In genomic region chr6:70813921-70814628, GRCm38 (mm10) we compare ENCODE assay signal across 9 mouse cellular contexts. TPM values are rescaled to one million over a fixed set of nuclear protein-coding genes. Genes with fewer than 3 reads are reported as not detected.
DNase-seq lines count a peak whose midpoint lies in the region; ATAC-seq lines count a peak whose summit lies in the region.
"Had no signal": no experiment of that assay in that cellular context is flagged by ENCODE, and none has a peak within 500 bp of the region (broad histone marks: within the 10 kb centered on the region; RNA-seq: fewer than 3 reads in every experiment).

No protein-coding gene starts in this region.

- no peak overlapping the region for H3K4me2 ChIP-seq in liver, embryonic 13.5 days
- no peak overlapping the region for H3K4me2 ChIP-seq in stomach, embryonic 16.5 days (ENCODE audit: low read depth, low read length)

- ATAC-seq in liver, embryonic 13.5 days (ENCODE audit: low read depth): peak; percentile 40
- ATAC-seq in stomach, embryonic 16.5 days (ENCODE audit: insufficient read depth, low FRiP score): peak; percentile 84
- ATAC-seq: forebrain, embryonic 14.5 days had no signal

- WGBS in liver, embryonic 13.5 days (ENCODE audit: insufficient replicate concordance): 56% methylated on average over 18 of the region's 18 CpGs
- WGBS in stomach, embryonic 16.5 days: 56% methylated on average over 18 of the region's 18 CpGs

- H3K27ac ChIP-seq in liver, embryonic 13.5 days: no peak overlapping the region
- H3K27ac ChIP-seq in stomach, embryonic 16.5 days (ENCODE audit: low read length): peak overlapping the region; percentile 21; the same call in 1 of the 2 replicates

- no peaks in the 10 kb centered on the region for H3K36me3 ChIP-seq in liver, embryonic 13.5 days
- no peaks in the 10 kb centered on the region for H3K36me3 ChIP-seq in stomach, embryonic 16.5 days (ENCODE audit: control insufficient read depth, insufficient read depth, low read length)

- H3K9me3 ChIP-seq in liver, embryonic 13.5 days (replicated peaks): no peaks in the 10 kb centered on the region
- H3K9me3 ChIP-seq in stomach, embryonic 16.5 days (replicated peaks; ENCODE audit: control insufficient read depth, low read length): no peaks in the 10 kb centered on the region

- H3K4me1 ChIP-seq in liver, embryonic 13.5 days (replicated peaks): peaks cover 14% of the 10 kb centered on the region
- H3K4me1 ChIP-seq in stomach, embryonic 16.5 days (ENCODE audit: control insufficient read depth, insufficient read depth, low read length): peaks cover 8% of the 10 kb centered on the region

- no peaks in the 10 kb centered on the region for H3K27me3 ChIP-seq in liver, embryonic 13.5 days
- H3K27me3 ChIP-seq in stomach, embryonic 16.5 days (ENCODE audit: control insufficient read depth, insufficient read depth, low read length): no peaks in the 10 kb centered on the region

- peak; percentile 32 for DNase-seq in adrenal gland, postnatal 10 days
- no peak for DNase-seq in adrenal gland, adult 8-10 months
- peak; percentile 52 to 60 for DNase-seq in adrenal gland, postnatal 36 days
- DNase-seq in liver, embryonic 13.5 days: no peak
- DNase-seq in cerebellum, postnatal 10 days: no peak
- DNase-seq in heart, postnatal 4 days: no peak
- no peak for DNase-seq in layer of hippocampus, postnatal 25 days (ENCODE audit: extremely low spot score in 1 of 2, low spot score in 1 of 2)

- no peak overlapping the region for H3K9ac ChIP-seq in liver, embryonic 13.5 days
- H3K9ac ChIP-seq in stomach, embryonic 16.5 days (ENCODE audit: low read length): no peak overlapping the region

- H3K4me3 ChIP-seq in liver, embryonic 13.5 days (replicated peaks): no peak overlapping the region
- no peak overlapping the region for H3K4me3 ChIP-seq in stomach, embryonic 16.5 days (replicated peaks; ENCODE audit: low read length)

RNA-seq across cellular contexts. Expression of gene Rpia, which starts 22.0 kb away (rescaled TPM):
- 10 to 100 TPM; 20.2 to 24.9 TPM for total RNA-seq in adrenal gland, postnatal 10 days (2021)
- total RNA-seq in adrenal gland, adult 8-10 months (2022): 10 to 100 TPM; 13.7 to 23.9 (median 20.8) TPM
- total RNA-seq in adrenal gland, postnatal 36 days (2021): 10 to 100 TPM; 18.5 to 25.0 TPM
- polyA plus RNA-seq in liver, embryonic 13.5 days (2015; fragmentation: Nextera tagmentation; extraction: Ambion mirVana): 3.7 and 4.5 TPM in 2 replicates
- polyA plus RNA-seq in stomach, embryonic 16.5 days (2015; fragmentation: Nextera tagmentation; extraction: Ambion mirVana): 2.8 and 3.5 TPM in 2 replicates
- 1 to 10 TPM; 8.1 to 8.8 TPM for total RNA-seq in heart, postnatal 4 days (2021)
- 10 to 100 TPM in 1 of 2 experiments, 1 to 10 TPM in 1; 9.9 to 11.6 TPM for total RNA-seq in layer of hippocampus, postnatal 25 days (2021)

RNA-seq across cellular contexts. Expression of gene Eif2ak3, which starts 30.2 kb away (rescaled TPM):
- 10 to 100 TPM; 17.2 to 21.7 TPM for total RNA-seq in adrenal gland, postnatal 10 days (2021)
- total RNA-seq in adrenal gland, adult 8-10 months (2022): 10 to 100 TPM; 22.6 to 31.6 (median 27.9) TPM
- total RNA-seq in adrenal gland, postnatal 36 days (2021): 10 to 100 TPM; 19.4 to 20.0 TPM
- 3.4 and 3.5 TPM in 2 replicates for polyA plus RNA-seq in liver, embryonic 13.5 days (2015; fragmentation: Nextera tagmentation; extraction: Ambion mirVana)
- polyA plus RNA-seq in stomach, embryonic 16.5 days (2015; fragmentation: Nextera tagmentation; extraction: Ambion mirVana): 10.9 and 11.1 TPM in 2 replicates
- 10 to 100 TPM; 12.6 to 13.7 TPM for total RNA-seq in heart, postnatal 4 days (2021)
- 10 to 100 TPM; 21.6 to 22.3 TPM for total RNA-seq in layer of hippocampus, postnatal 25 days (2021)

Comparison
In these comparisons a context has a peak if more than half of its experiments do, and no peak if none do; other contexts are left out.
1. DNase-seq: peak in adrenal gland, postnatal 10 days (single experiment) and adrenal gland, postnatal 36 days (2 of 2); none in adrenal gland, adult 8-10 months (single experiment), liver, embryonic 13.5 days (single experiment), cerebellum, postnatal 10 days (0 of 2), heart, postnatal 4 days (single experiment) and layer of hippocampus, postnatal 25 days (0 of 2).